Mouse (Mus musculus) embryonic facial prominence, embryonic 13.5 days (tissue): ENCODE measurements around the gene Pex5l. TPM values are rescaled to one million over a fixed set of nuclear protein-coding genes. Genes with fewer than 3 reads are reported as not detected.

ENCODE experiments used
- ATAC-seq: fragments of 200-750 bp; cut with Nextera tagmentation; 2 replicates; pipeline ENCODE4 v1.8.0; 2017; ENCODE audit warnings: low read depth; ENCODE audit not compliant: insufficient number of reproducible peaks, insufficient read depth, low FRiP score, low TSS enrichment
- H3K27ac ChIP-seq: fragments of 300-500 bp; sonication (generic); 2 replicates; pipeline ENCODE4 v1.5.1; 2015; ENCODE audit warnings: moderate library complexity, mild to moderate bottlenecking, inconsistent platforms
- H3K27me3 ChIP-seq: fragments of 300-500 bp; sonication (generic); 2 replicates; pipeline ENCODE4 v1.6.1; 2015; ENCODE audit warnings: mild to moderate bottlenecking, inconsistent platforms
- H3K36me3 ChIP-seq: fragments of 300-500 bp; sonication (generic); 2 replicates; pipeline ENCODE4 v1.6.1; 2015; ENCODE audit warnings: mild to moderate bottlenecking, inconsistent platforms
- H3K4me1 ChIP-seq: fragments of 300-500 bp; sonication (generic); 2 replicates; pipeline ENCODE4 v1.6.1; 2015; ENCODE audit warnings: inconsistent platforms
- H3K4me2 ChIP-seq: fragments of 300-500 bp; sonication (generic); 2 replicates; pipeline ENCODE4 v1.6.1; 2015; ENCODE audit warnings: moderate library complexity, mild to moderate bottlenecking, inconsistent platforms
- H3K4me3 ChIP-seq: fragments of 300-500 bp; sonication (generic); 2 replicates; pipeline ENCODE4 v1.5.1; 2015; ENCODE audit warnings: mild to moderate bottlenecking, inconsistent platforms
- H3K9ac ChIP-seq: fragments of 300-500 bp; sonication (generic); 2 replicates; pipeline ENCODE4 v1.6.1; 2015; ENCODE audit warnings: mild to moderate bottlenecking, inconsistent platforms
- H3K9me3 ChIP-seq: fragments of 300-500 bp; sonication (generic); 2 replicates; pipeline ENCODE4 v1.6.1; 2016; ENCODE audit warnings: inconsistent platforms
- WGBS: fragments of 180-500 bp; shearing (Covaris S2); methylation state at CpG from one replicate; pipeline ENCODE4 v1.1.7; 2015; ENCODE audit warnings: mixed read lengths; 5-methylcytosine and 5-hydroxymethylcytosine counted together
- polyA plus RNA-seq: library from polyadenylated mRNA; unstranded; fragments of >200 nt; fragmentation: Nextera tagmentation; extraction: Ambion mirVana; gene quantifications from 2 replicates; pipeline ENCODE4 v1.2.1, GENCODE M21; 2015

Gene Pex5l
- polyA plus RNA-seq, 1 experiment from 2014 or later = 0.55 TPM

DNA sequence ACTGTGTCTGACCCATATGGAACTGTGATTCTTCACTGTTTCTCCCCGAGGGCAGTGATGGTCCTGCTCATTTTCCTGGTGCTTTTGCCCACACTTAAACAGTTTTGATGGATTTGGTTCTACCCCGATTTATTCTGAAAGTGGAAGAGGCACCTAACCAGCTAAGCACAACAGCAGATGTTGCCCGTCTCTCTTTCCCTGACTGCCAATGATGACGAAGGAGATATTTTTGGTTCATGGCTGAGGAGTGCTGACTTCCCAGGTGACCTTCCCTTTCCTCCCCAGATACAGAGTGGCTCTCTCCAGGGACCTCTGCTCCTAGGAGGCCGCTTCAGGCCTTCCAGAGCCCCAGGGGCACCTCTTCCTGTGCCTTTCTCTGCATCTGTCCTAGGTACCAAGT is 155.2 kb downstream of the Pex5l start:
- no peak for ATAC-seq
- H3K27ac ChIP-seq = no peak overlapping the region
- H3K4me1 ChIP-seq = peaks cover 10% of the 10 kb centered on the region
- no peaks in the 10 kb centered on the region for H3K9me3 ChIP-seq
- H3K4me2 ChIP-seq = no peak overlapping the region
- no peak overlapping the region for H3K4me3 ChIP-seq
- 61% methylated on average over 5 of the region's 5 CpGs for WGBS
- H3K36me3 ChIP-seq = no peaks in the 10 kb centered on the region
- H3K27me3 ChIP-seq = no peaks in the 10 kb centered on the region
- H3K9ac ChIP-seq = no peak overlapping the region

DNA sequence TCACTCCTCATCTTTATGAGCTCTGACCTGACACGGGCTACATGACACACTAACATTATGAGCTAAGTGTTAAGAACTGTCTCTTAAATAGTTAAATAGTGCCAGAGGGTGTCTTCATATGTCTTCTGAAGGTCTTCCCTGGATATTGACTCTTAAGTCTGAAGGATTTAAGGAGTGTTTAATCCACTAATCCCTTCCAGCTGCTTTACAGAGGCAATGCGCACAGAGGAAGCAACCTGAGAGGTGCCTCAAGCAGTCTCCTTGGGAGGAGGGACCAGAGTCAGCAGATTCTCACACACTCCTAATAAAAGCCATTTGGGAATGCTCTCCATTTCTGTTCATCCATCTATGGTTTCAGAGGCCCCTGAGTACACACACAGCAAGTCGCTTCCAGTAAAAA is 157.9 kb downstream of the Pex5l start:
- no peaks in the 10 kb centered on the region for H3K27me3 ChIP-seq
- H3K27ac ChIP-seq = no peak overlapping the region
- WGBS = 16% methylated on average over 3 of the region's 3 CpGs
- no peak overlapping the region for H3K4me3 ChIP-seq
- H3K36me3 ChIP-seq = no peaks in the 10 kb centered on the region
- H3K9ac ChIP-seq = no peak overlapping the region
- no peaks in the 10 kb centered on the region for H3K9me3 ChIP-seq
- peaks cover 10% of the 10 kb centered on the region for H3K4me1 ChIP-seq
- H3K4me2 ChIP-seq = no peak overlapping the region
- ATAC-seq = no peak

DNA sequence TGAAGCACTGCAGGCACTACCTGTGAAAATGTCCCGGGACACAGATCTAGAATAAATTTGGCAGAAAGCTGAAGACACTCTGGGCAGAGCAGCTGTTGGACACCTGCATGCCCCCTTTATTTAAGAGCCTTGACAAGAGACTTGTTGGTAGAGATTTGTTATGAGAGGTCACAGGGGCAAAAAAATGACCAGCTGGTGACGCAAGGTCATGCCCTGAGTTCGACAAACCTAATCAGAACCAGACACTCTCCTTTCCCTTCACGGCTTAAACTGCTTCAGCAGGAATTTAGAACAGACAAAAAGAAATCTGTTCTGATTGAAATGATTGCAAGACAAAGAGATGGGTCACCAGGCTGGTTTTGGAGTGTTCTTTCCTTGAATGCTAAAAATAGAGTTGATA is 163.1 kb downstream of the Pex5l start:
- H3K9me3 ChIP-seq = no peaks in the 10 kb centered on the region
- no peak for ATAC-seq
- WGBS = 20% methylated on average over 4 of the region's 4 CpGs
- H3K36me3 ChIP-seq = no peaks in the 10 kb centered on the region
- no peaks in the 10 kb centered on the region for H3K27me3 ChIP-seq
- no peak overlapping the region for H3K4me2 ChIP-seq
- no peak overlapping the region for H3K9ac ChIP-seq
- H3K4me1 ChIP-seq = peaks cover 5% of the 10 kb centered on the region
- no peak overlapping the region for H3K4me3 ChIP-seq
- H3K27ac ChIP-seq = no peak overlapping the region

- ATAC-seq = no peak
- no peak overlapping the region for H3K4me2 ChIP-seq
- no peak overlapping the region for H3K27ac ChIP-seq
- no peak overlapping the region for H3K9ac ChIP-seq
- no peaks in the 10 kb centered on the region for H3K4me1 ChIP-seq
- no peaks in the 10 kb centered on the region for H3K27me3 ChIP-seq
- 42% methylated on average over 6 of the region's 6 CpGs for WGBS
- no peaks in the 10 kb centered on the region for H3K36me3 ChIP-seq
- no peaks in the 10 kb centered on the region for H3K9me3 ChIP-seq
- H3K4me3 ChIP-seq = no peak overlapping the region
Observed at GRCm38 (mm10) chr3:32979238-32979637, 163.8 kb downstream of the Pex5l start.

- Histone ChIP-seq H3K4me3 (no peak overlapping the region), H3K9me3 (0 out of 2 replicates have a peak, but pooled peaks cover 3% of the 10 kb centered on the region), H3K4me2 (no peak overlapping the region), H3K27ac (no peak overlapping the region), H3K9ac (no peak overlapping the region), H3K36me3 (no peaks in the 10 kb centered on the region), H3K4me1 (no peaks in the 10 kb centered on the region), H3K27me3 (no peaks in the 10 kb centered on the region)
- 93% methylated on average over 1 of the region's 1 CpGs for WGBS
- ATAC-seq = no peak
Observed at GRCm38 (mm10) chr3:32970257-32970656, 172.8 kb downstream of the Pex5l start.

GRCm38 (mm10) chr3:32968671-32969425 is 174.2 kb downstream of the Pex5l start:
- WGBS = 82% methylated on average over 1 of the region's 1 CpGs
- Histone ChIP-seq H3K36me3 (no peaks in the 10 kb centered on the region), H3K4me3 (no peak overlapping the region), H3K4me1 (no peaks in the 10 kb centered on the region), H3K27me3 (no peaks in the 10 kb centered on the region), H3K27ac (no peak overlapping the region), H3K4me2 (no peak overlapping the region), H3K9ac (no peak overlapping the region), H3K9me3 (0 out of 2 replicates have a peak, but pooled peaks cover 3% of the 10 kb centered on the region)
- no peak for ATAC-seq

DNA sequence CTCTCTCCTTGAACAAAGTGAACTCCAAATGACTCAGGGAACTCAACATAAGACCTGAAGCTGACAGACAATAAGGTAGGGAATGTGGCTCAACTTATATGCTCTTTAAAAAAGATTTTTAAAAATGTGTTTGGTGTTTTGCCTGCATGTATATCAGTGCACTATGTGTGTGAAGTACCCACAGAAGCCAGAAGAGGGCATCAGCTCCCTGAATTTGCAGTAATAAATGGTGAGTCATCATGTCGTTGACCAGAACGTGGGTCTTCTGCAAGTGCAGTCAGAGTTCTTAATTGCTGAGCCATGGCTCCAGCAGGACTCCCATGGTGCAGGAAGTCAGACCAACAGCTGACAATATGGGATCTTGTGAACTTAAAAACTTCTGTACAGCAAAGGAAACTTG is 177.5 kb downstream of the Pex5l start:
- Histone ChIP-seq H3K27ac (no peak overlapping the region), H3K4me2 (no peak overlapping the region), H3K27me3 (no peaks in the 10 kb centered on the region), H3K4me1 (no peaks in the 10 kb centered on the region), H3K9ac (no peak overlapping the region), H3K36me3 (no peaks in the 10 kb centered on the region), H3K4me3 (no peak overlapping the region), H3K9me3 (no peaks in the 10 kb centered on the region)
- no peak for ATAC-seq
- WGBS = 3% methylated on average over 2 of the region's 2 CpGs

GRCm38 (mm10) chr3:32961494-32961893 is 181.6 kb downstream of the Pex5l start:
- no peaks in the 10 kb centered on the region for H3K36me3 ChIP-seq
- H3K4me3 ChIP-seq = no peak overlapping the region
- no peak overlapping the region for H3K27ac ChIP-seq
- H3K4me1 ChIP-seq = no peaks in the 10 kb centered on the region
- no peaks in the 10 kb centered on the region for H3K27me3 ChIP-seq
- no peaks in the 10 kb centered on the region for H3K9me3 ChIP-seq
- ATAC-seq = no peak
- no peak overlapping the region for H3K4me2 ChIP-seq
- H3K9ac ChIP-seq = no peak overlapping the region
- WGBS = 72% methylated on average over 3 of the region's 3 CpGs

- H3K27me3 ChIP-seq = no peaks in the 10 kb centered on the region
- H3K4me1 ChIP-seq = no peaks in the 10 kb centered on the region
- ATAC-seq = no peak
- H3K36me3 ChIP-seq = no peaks in the 10 kb centered on the region
- H3K9me3 ChIP-seq = no peaks in the 10 kb centered on the region
- H3K4me2 ChIP-seq = no peak overlapping the region
- no peak overlapping the region for H3K4me3 ChIP-seq
- WGBS = 0% methylated on average over 1 of the region's 1 CpGs
- H3K27ac ChIP-seq = no peak overlapping the region
- no peak overlapping the region for H3K9ac ChIP-seq
Observed at GRCm38 (mm10) chr3:32951382-32951781, 191.7 kb downstream of the Pex5l start.

GRCm38 (mm10) chr3:32947486-32947885 is 195.6 kb downstream of the Pex5l start:
- no peak overlapping the region for H3K9ac ChIP-seq
- H3K27ac ChIP-seq = no peak overlapping the region
- H3K4me3 ChIP-seq = no peak overlapping the region
- H3K27me3 ChIP-seq = no peaks in the 10 kb centered on the region
- no peaks in the 10 kb centered on the region for H3K36me3 ChIP-seq
- ATAC-seq = no peak
- H3K4me1 ChIP-seq = no peaks in the 10 kb centered on the region
- WGBS = 92% methylated on average over 5 of the region's 5 CpGs
- no peak overlapping the region for H3K4me2 ChIP-seq
- no peaks in the 10 kb centered on the region for H3K9me3 ChIP-seq

- 77% methylated on average over 8 of the region's 8 CpGs for WGBS
- Histone ChIP-seq H3K4me2 (no peak overlapping the region), H3K4me3 (no peak overlapping the region), H3K36me3 (no peaks in the 10 kb centered on the region), H3K27ac (no peak overlapping the region), H3K4me1 (no peaks in the 10 kb centered on the region), H3K27me3 (no peaks in the 10 kb centered on the region), H3K9me3 (no peaks in the 10 kb centered on the region), H3K9ac (no peak overlapping the region)
- ATAC-seq = no peak
Observed at GRCm38 (mm10) chr3:32939802-32940501, 203.1 kb downstream of the Pex5l start.

DNA sequence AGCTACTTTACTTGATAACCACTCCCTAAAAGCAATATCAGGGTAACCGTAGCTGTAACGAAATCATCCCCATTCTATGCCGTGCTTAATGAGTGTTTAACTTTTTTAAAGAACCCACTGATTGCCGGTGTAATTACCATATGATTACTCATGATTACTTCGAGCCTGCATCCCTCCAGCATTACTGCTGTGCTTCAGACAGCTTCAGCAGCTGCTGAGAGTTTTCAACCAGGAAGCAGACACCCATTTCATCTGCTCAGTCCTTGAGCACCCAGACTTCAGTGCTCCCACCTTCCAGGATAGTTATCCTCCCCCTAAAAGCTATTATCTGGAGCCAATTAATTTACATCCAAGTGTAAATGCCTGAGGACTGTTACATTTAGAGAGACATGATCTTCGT is 218.9 kb downstream of the Pex5l start:
- 59% methylated on average over 6 of the region's 6 CpGs for WGBS

More for the DNA sequence above, 218.9 kb downstream of the Pex5l start:
- H3K4me2 ChIP-seq = no peak overlapping the region
- peaks cover 61% of the 10 kb centered on the region for H3K36me3 ChIP-seq
- H3K4me3 ChIP-seq = no peak overlapping the region
- no peak overlapping the region for H3K27ac ChIP-seq
- H3K9ac ChIP-seq = no peak overlapping the region
- no peaks in the 10 kb centered on the region for H3K27me3 ChIP-seq
- H3K4me1 ChIP-seq = no peaks in the 10 kb centered on the region
- peaks cover 7% of the 10 kb centered on the region; the same call in 1 of the 2 replicates for H3K9me3 ChIP-seq
- ATAC-seq = no peak
